Mouse (Mus musculus) intestine, postnatal 0 days (tissue): ENCODE measurements at regions not wholly inside any gene's neighbourhood (a gene's known extent, or its start where the extent isn't known, plus 50 kb on each side); places are given as distances from the start of the nearest gene placed in this dataset.

Experiments used
- ATAC-seq: fragments of 200-750 bp; cut with Nextera tagmentation; 2 replicates; pipeline ENCODE4 v1.8.0; 2017; ENCODE audit warnings: mild to moderate bottlenecking, moderate TSS enrichment, moderate library complexity
- H3K27ac ChIP-seq: fragments of 300-500 bp; sonication (generic); 2 replicates; pipeline ENCODE4 v1.5.1; 2014; ENCODE audit warnings: mild to moderate bottlenecking, low read depth, low read length, moderate library complexity
- H3K27me3 ChIP-seq: fragments of 300-500 bp; sonication (generic); replicated peaks from 2 replicates; pipeline ENCODE4 v1.6.1; 2014; ENCODE audit warnings: low read length, mixed read lengths; ENCODE audit not compliant: control insufficient read depth, insufficient read depth
- H3K36me3 ChIP-seq: fragments of 300-500 bp; sonication (generic); 2 replicates; pipeline ENCODE4 v1.6.1; 2014; ENCODE audit warnings: mild to moderate bottlenecking, moderate library complexity; ENCODE audit not compliant: control insufficient read depth, insufficient read depth
- H3K4me1 ChIP-seq: fragments of 300-500 bp; sonication (generic); replicated peaks from 2 replicates; pipeline ENCODE4 v1.6.1; 2014; ENCODE audit warnings: antibody characterized with exemption, low read length, mixed read lengths; ENCODE audit not compliant: control insufficient read depth, insufficient read depth
- H3K4me2 ChIP-seq: fragments of 300-500 bp; sonication (generic); replicated peaks from 2 replicates; pipeline ENCODE4 v1.6.1; 2014; ENCODE audit warnings: low read depth, mild to moderate bottlenecking, moderate library complexity
- H3K4me3 ChIP-seq: fragments of 300-500 bp; sonication (generic); 2 replicates; pipeline ENCODE4 v1.5.1; 2014; ENCODE audit warnings: low read depth, low read length
- H3K9ac ChIP-seq: fragments of 300-500 bp; sonication (generic); 2 replicates; pipeline ENCODE4 v1.6.1; 2014; ENCODE audit warnings: mild to moderate bottlenecking, low read depth, low read length
- H3K9me3 ChIP-seq: fragments of 300-500 bp; sonication (generic); 2 replicates; pipeline ENCODE4 v1.6.1; 2016; ENCODE audit warnings: mixed run types; ENCODE audit not compliant: control insufficient read depth
- CTCF ChIP-seq: sonication (generic); IDR thresholded peaks from 2 replicates; pipeline ENCODE4 v1.5.1; 2016; ENCODE audit warnings: low read depth, mild to moderate bottlenecking, control low read depth, antibody characterized with exemption, moderate library complexity
- WGBS: fragments of 180-500 bp; shearing (Covaris S2); extraction: QIAGEN DNeasy Blood & Tissue Kit; methylation state at CpG from one replicate; pipeline ENCODE4 v1.1.7; 2014; 5-methylcytosine and 5-hydroxymethylcytosine counted together

- Histone ChIP-seq H3K27me3 (no peaks in the 10 kb centered on the region), H3K9ac (no peak overlapping the region), H3K4me3 (no peak overlapping the region), H3K27ac (no peak overlapping the region), H3K9me3 (no peaks in the 10 kb centered on the region), H3K4me1 (0 out of 2 replicates have a peak, but pooled peaks cover 4% of the 10 kb centered on the region), H3K4me2 (no peak overlapping the region), H3K36me3 (no peaks in the 10 kb centered on the region)
- ATAC-seq, result no peak
- no peak for TF ChIP-seq CTCF
- WGBS, result 95% methylated on average over 1 of the region's 1 CpGs
Observed at GRCm38 (mm10) chr12:106377281-106377680, 367.3 kb downstream of the Vrk1 start.

DNA sequence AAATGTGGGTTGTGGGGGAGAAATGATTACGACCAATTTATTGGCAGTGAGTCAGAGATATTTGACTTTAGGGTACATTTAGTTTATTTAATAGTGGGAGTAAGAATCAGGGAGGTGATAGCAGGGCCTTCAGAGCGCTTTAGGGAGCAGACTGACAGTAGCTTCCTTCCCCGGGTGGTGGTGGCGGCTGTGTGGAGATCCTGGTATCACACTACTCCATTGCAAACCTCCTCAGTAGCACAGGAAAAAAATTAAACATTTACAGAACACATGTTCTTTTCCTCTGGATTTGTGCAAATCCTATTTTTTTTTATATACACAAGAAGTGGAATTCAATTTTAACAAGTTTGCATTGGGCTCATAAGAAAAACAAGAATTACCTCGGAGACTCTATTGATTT, 367.7 kb downstream of the Vrk1 start:
- no peak for TF ChIP-seq CTCF
- Histone ChIP-seq H3K4me1 (0 out of 2 replicates have a peak, but pooled peaks cover 4% of the 10 kb centered on the region), H3K27me3 (no peaks in the 10 kb centered on the region), H3K27ac (no peak overlapping the region), H3K4me2 (no peak overlapping the region), H3K9ac (no peak overlapping the region), H3K9me3 (no peaks in the 10 kb centered on the region), H3K36me3 (no peaks in the 10 kb centered on the region), H3K4me3 (no peak overlapping the region)
- ATAC-seq, result no peak
- WGBS, result 72% methylated on average over 5 of the region's 5 CpGs

DNA sequence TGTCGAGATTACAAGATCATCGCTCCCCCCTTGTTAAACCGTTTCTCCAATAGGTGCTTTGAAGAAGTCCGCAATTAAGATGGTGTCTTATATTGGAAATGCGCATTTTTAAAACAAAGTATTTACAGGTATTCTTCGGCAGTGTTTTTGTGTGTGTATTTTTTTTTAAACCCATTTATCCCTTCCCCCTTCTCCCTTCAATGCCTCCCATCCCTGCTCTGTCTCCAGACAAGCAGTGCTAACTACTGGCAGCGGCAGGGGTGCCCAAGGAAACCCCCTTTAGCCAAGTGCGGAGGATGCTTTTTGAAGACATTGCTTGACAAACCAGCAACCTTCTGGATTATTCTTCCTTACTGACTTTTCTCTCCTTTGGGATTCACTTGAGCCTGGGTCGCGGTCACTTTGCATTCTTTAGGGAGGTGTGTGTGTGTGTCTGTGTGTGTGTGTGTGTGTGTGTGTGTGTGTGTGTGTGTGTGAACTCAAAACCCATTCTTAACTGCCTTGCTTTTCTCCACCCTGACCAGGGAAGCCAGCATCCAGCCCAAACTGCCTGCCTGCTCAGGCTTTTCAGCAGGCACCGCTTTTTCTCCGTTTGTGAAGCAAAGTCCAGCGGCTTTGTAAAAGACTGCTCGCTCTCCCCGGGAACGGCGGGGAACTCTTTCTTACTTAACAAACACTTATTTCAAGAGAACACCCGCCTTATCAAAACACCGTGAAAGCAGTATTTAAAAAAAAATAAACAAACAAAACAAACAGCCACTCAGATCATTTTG, 368.5 kb downstream of the Vrk1 start:
- ATAC-seq, result no peak

DNA sequence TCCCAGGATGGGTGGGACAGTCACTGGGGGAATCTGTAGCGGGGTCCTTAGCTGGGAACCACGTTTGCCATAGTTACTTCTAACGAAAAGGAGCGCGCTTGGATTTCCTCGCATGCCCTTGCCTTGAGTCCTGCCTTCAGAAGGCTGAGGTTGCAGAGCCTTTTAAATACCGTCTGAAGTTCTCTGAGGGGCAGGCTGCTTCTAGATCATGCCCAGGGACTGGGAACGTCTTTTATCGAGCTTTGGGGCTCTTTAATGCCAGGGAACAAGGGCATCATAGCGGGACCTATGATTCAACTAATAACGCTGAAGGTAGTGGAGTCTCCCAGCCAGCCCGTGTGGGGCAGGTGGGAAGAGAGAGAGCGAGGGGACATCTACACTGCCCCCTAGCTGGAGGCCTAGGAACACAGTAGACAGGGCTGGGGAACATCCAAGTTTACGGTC, 369.1 kb downstream of the Vrk1 start:
- H3K4me3 ChIP-seq, result peak overlapping the region; percentile 9; the same call in 1 of the 2 replicates
- no peaks in the 10 kb centered on the region for H3K27me3 ChIP-seq
- peak overlapping the region; percentile 52 for H3K4me2 ChIP-seq
- H3K27ac ChIP-seq, result no peak overlapping the region
- H3K4me1 ChIP-seq, result 0 out of 2 replicates have a peak, but pooled peaks cover 4% of the 10 kb centered on the region
- ATAC-seq, result no peak
- peak; percentile 64 for TF ChIP-seq CTCF
- H3K36me3 ChIP-seq, result no peaks in the 10 kb centered on the region
- whole genome bisulfite sequencing, result 2% methylated on average over 14 of the region's 14 CpGs
- H3K9me3 ChIP-seq, result no peaks in the 10 kb centered on the region
- H3K9ac ChIP-seq, result no peak overlapping the region

More for the DNA sequence above, 368.5 kb downstream of the Vrk1 start:
- peak overlapping the region; percentile 9; the same call in 1 of the 2 replicates for H3K4me3 ChIP-seq
- TF ChIP-seq CTCF, result no peak
- 27% methylated on average over 19 of the region's 19 CpGs for WGBS
- 0 out of 2 replicates have a peak, but pooled peaks cover 4% of the 10 kb centered on the region for H3K4me1 ChIP-seq
- H3K27ac ChIP-seq, result no peak overlapping the region
- peak overlapping the region; percentile 52; the same call in 1 of the 2 replicates for H3K4me2 ChIP-seq
- H3K36me3 ChIP-seq, result no peaks in the 10 kb centered on the region
- H3K9ac ChIP-seq, result no peak overlapping the region
- H3K9me3 ChIP-seq, result no peaks in the 10 kb centered on the region
- no peaks in the 10 kb centered on the region for H3K27me3 ChIP-seq

- Histone ChIP-seq H3K4me1 (0 out of 2 replicates have a peak, but pooled peaks cover 4% of the 10 kb centered on the region), H3K9ac (no peak overlapping the region), H3K36me3 (no peaks in the 10 kb centered on the region), H3K27ac (no peak overlapping the region), H3K4me3 (no peak overlapping the region), H3K27me3 (no peaks in the 10 kb centered on the region), H3K9me3 (no peaks in the 10 kb centered on the region), H3K4me2 (no peak overlapping the region)
- no peak for ATAC-seq
- TF ChIP-seq CTCF, result no peak
- 81% methylated on average over 14 of the region's 14 CpGs for WGBS
Observed at GRCm38 (mm10) chr12:106379779-106380178, 369.8 kb downstream of the Vrk1 start.

GRCm38 (mm10) chr12:106381821-106382220, 371.8 kb downstream of the Vrk1 start:
- no peaks in the 10 kb centered on the region for H3K9me3 ChIP-seq
- no peak for TF ChIP-seq CTCF
- WGBS, result 82% methylated on average over 15 of the region's 15 CpGs
- no peak for ATAC-seq
- no peaks in the 10 kb centered on the region for H3K36me3 ChIP-seq
- no peak overlapping the region for H3K27ac ChIP-seq
- no peak overlapping the region for H3K4me3 ChIP-seq
- H3K4me1 ChIP-seq, result 0 out of 2 replicates have a peak, but pooled peaks cover 4% of the 10 kb centered on the region
- H3K27me3 ChIP-seq, result no peaks in the 10 kb centered on the region
- H3K9ac ChIP-seq, result no peak overlapping the region
- H3K4me2 ChIP-seq, result no peak overlapping the region
